Mouse (Mus musculus) heart, adult 2 months (tissue): ENCODE data around the gene 1700001P01Rik.

ENCODE experiments used
- CTCF ChIP-seq: fragments of 200-600 bp; IDR thresholded peaks from 2 replicates; pipeline ENCODE4 v1.8.1; 2022; ENCODE audit warnings: antibody characterized with exemption, mild to moderate bottlenecking, moderate library complexity
- EP300 ChIP-seq: fragments of 200-500 bp; IDR thresholded peaks from 2 replicates; pipeline ENCODE4 v1.6.1; 2011; ENCODE audit warnings: low read depth, low read length, control low read depth; ENCODE audit not compliant: insufficient read depth
- POLR2A ChIP-seq: fragments of 200-500 bp; IDR thresholded peaks from 2 replicates; pipeline ENCODE4 v1.6.1; 2011; ENCODE audit warnings: mild to moderate bottlenecking, low read depth, low read length, control low read depth; ENCODE audit not compliant: insufficient read depth

DNA sequence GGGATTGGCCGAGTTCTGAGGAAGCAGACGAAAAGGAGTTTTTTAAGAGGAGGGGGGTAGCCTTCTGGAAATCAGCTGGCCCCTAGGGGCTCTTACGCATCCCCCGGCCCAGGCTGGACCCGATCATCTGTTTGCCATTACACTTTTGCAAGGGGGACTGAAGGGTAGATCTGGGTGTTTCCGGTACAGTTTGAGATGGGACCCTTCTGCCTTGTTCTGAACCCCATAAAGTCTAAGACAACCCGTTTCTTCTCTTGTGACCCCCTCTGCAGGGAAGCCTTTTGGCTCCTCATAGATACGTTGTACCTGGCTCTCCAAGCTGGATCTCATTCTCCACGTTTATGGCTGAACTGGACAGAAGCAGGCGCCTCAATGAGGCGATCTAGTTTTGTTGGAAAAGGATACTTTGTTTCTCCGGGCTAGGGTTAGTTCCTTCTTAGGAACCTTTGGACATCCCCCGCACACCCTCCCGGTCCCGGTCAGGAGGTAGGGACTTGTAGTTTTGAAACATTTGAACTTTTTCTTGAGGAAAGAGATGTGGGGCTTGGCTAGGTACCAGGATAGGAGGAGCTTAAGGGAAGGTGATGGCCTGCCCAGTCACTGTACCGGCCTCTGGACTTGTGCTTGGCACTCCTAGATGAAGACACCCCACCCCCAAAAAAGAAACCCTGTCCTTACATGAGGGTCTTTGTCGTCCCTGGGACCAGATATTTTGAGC, 25.1 kb upstream of the 1700001P01Rik start:
- TF ChIP-seq CTCF: no peak
- no peak for TF ChIP-seq EP300
- TF ChIP-seq POLR2A: no peak
